Mouse (Mus musculus): ENCODE measurements around the gene Disp3.

DNA sequence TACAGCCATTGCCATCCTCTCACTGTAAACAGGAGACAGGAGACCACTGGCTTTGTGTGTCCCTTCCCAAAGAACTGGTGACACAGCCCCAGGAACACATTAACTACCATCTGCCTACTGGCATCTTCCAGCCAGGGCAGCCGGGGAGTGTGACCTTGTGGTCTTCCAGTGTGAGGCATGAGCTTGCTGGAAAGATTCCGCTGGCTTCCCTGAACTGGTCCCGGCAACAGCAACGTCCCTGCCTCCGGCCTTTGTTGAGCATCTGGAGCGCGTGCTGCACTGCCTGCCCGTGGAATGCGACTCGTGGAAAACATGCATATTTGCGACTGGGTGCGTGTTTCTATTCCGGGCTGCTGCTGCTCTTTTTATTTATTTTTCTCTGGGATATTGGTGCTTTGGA lies 3.5 kb downstream of the Disp3 start:
- TF ChIP-seq CTCF (IDR thresholded peaks at IDR 0.05; ENCODE audit: low read depth, low read length) (no peak), POLR2A (IDR thresholded peaks at IDR 0.05; ENCODE audit: extremely low read depth, insufficient read depth, low read length) (no peak)
